Mouse (Mus musculus): ENCODE measurements at regions not wholly inside any gene's neighbourhood (a gene's known extent, or its start where the extent isn't known, plus 50 kb on each side); places are given as distances from the start of the nearest gene placed in this dataset.
"Not testable (repeated sequence)": the region's sequence is repeated elsewhere in the genome, so short reads cannot be mapped to it uniquely, and the experiment has no call there.

DNA sequence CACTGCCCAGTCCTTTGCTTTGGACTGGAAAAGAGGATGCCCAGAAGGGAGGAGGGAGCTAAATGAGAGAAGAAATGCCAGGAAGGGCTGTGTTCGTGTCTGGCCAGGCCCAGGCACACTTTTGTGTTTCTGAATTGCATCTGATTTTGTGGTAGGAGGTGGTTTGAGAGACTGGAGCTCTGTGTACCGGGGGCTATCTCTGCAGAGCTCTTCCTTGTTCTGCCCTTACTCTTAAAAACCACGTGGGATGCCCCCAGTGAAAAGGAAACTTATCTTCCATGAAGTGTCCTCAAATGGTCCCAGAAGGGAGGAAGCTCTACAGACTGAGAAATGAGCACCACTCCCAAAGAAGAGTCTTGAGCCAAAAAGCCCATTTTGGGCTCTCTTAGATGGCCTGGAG lies 106.0 kb upstream of the Gmds start:
- no peak for DNase-seq

GRCm38 (mm10) chr13:32442025-32442424 lies 103.5 kb upstream of the Gmds start:
- no peak for DNase-seq

GRCm38 (mm10) chr13:32435136-32435535 lies 96.6 kb upstream of the Gmds start:
- no peak for DNase-seq

- no peak for DNase-seq
Observed at GRCm38 (mm10) chr13:32428482-32428881, 89.9 kb upstream of the Gmds start.

- DNase-seq, result no peak
Observed at GRCm38 (mm10) chr13:32426906-32427305, 88.4 kb upstream of the Gmds start.

GRCm38 (mm10) chr13:32426199-32426598 lies 87.7 kb upstream of the Gmds start:
- no peak for DNase-seq

DNA sequence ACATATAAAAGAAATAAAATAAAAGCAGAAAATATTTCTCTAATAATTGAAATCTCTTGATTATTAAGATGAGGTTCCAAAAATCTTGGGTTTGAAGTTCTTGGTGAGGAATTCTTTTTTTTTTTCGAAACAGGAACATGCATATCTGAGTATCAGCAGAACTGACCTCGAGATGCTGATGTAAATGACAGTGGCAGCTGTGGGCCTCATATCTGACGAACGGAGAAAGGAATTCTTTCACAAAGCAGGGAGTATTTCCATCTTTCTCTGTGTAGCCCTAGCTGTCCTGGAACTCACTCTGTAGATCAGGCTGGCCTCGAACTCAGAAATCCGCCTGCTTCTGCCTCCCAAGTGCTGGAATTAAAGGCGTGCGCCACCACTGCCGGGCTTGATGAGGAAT lies 86.0 kb upstream of the Gmds start:
- not testable (repeated sequence) for DNase-seq

DNA sequence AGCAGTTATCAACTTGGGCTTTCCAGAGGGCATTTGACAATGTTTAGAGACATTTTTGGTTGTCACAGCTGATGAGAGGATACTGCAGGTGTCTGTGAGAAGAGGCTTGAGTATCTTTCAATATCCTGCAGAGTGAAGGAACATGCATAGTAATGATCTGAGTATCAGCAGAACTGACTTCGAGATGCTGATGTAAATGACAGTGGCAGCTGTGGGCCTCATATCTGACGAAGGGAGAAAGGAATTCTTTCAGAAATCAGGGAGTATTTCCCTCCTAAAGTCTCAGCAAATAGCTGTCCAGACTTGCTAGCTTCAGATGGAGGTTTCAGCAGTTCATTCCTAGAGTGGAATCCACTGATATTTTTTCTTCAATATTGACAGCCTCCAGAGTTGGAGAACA lies 83.9 kb upstream of the Gmds start:
- DNase-seq, result no peak

- no peak for DNase-seq
Observed at GRCm38 (mm10) chr13:32419326-32419725, 80.8 kb upstream of the Gmds start.

DNA sequence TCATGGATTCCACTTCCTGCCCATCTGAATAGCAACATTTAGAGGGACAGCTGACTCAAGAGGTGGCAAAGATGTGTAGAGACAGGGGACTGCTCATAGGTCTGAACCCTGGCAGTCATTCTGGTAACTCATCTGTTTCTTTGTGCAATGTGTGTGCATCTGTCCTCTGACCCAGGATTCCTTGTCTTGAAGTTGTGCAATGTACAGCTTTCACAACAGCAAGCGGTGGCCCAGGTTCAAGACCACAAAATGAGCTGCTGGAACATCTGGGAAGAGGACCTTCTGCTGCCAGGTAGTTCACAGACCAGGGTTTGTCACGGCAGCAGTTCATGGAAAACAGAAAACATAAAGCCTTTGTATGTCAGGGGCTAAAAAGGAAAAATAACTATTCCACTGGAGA lies 80.1 kb upstream of the Gmds start:
- no peak for DNase-seq

DNA sequence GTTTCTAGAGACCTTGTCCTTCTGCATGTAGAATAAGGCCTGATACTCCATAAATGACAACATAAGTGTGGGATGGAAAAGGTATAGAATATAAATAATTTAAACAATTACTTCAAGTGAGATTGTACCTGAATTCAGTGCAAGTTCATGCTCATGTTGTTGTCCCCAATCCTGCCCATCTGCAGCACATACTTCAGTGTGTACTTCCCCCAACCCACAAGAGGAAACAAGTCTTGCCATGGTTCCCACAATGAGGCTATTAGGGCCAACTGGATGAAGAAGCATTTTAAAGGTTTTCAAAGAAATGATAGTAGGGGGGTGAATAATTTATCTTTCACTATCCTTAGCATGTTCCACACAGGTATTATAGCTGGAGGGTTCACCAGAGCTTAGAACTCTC lies 79.4 kb upstream of the Gmds start:
- no peak for DNase-seq

DNA sequence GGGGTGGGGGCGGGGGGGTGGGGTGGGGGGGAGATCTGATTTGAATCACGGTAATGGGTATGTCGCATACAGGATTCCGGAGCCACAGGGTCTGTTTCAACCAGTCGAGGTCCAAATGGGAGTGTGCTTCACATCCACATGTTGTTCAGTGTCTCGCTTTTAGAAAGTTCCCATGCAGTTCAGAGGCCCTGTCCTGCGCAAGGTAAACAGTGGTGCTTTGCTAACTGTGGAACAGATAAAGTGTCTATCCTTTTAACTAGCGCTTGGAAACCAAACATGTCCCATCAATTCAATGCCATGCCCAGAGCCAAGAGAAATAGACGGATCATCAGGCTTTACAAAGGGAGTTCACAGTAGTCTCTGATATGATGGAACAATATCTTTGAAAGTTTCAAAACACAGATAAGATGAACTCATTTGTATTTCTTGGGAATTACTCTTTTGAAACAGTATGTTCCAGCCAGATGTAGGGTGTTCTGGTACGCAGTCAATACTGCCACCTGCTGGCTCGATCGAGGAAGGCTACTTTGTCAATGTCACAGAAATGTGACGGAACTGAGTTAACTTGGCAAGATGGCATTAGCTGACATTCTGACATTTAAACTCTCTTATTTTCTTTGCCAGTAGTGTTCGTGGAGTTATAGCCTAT lies 72.9 kb upstream of the Gmds start:
- DNase-seq, result peak; percentile 46

DNA sequence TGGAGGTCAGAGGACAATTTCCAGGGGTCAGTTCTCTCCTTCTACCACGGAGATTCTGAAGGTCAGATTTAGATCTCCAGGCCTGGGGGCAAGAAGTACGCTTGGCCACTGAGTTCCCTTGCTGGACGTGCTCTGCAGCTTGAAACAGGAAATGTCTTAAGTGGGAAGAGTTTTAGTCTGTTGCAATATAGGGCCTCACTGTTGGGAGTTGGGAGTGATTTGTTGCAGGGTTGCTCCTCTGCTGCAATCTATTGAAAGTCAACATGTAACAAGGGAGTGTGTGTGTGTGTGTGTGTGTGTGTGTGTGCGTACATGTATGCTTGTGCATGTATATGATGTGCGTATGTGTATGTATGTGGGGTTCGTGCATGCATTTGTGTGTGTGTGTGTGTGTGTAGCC lies 71.5 kb upstream of the Gmds start:
- DNase-seq, result no peak

DNA sequence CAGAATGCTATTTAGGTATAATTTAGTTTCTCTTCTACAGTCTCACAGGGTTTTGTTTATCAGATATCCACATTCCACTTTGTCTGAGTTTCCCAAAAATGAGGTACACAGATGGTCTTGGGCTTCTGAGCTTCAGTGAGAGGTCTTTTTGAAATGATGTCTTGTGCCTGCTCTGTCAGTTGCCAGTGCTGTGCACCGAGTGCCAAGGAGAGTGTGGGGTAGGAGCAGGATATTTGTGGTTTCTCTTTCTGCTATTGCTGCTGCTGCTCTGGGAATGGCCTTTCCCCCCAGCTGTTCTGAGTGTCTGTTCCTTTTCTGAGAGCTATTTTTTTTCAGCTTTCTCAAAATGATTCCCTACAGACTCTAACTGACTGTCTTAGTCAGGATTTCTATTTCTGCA lies 60.1 kb upstream of the Gmds start:
- no peak for DNase-seq

All from cerebellum, adult 9-10 months (tissue).